Mouse (Mus musculus) Patski (cell line): ENCODE results near the gene Sdr39u1. TPM values are rescaled to one million over a fixed set of nuclear protein-coding genes. Genes with fewer than 3 reads are reported as not detected.

Experiments used
- ATAC-seq: fragments of 100-300 bp; one replicate; pipeline ENCODE4 v1.8.0; 2021
- CTCF ChIA-PET: fragments of 350-600 bp; sonication (Branson Sonifier 250); formaldehyde crosslinking; loops from one replicate; lab custom pipeline; 2022; ENCODE audit warnings: inconsistent platforms; lab: Charles Lee
- POLR2A ChIA-PET: fragments of 350-600 bp; sonication (Branson Sonifier 250); formaldehyde crosslinking; loops from one replicate; lab custom pipeline; 2022; ENCODE audit warnings: antibody characterized with exemption, inconsistent platforms; lab: Charles Lee
- DNase-seq: peaks from one replicate; pipeline ENCODE4 v3.0.0-alpha.2; 2011; ENCODE audit warnings: low read depth, low spot score
- H3K27me3 ChIP-seq: fragments of 371-371 bp; one replicate; pipeline ENCODE4 v1.5.1; 2021
- CTCF ChIP-seq: fragments of 100-300 bp; IDR thresholded peaks from one replicate; pipeline ENCODE4 v1.5.1; 2021
- in situ Hi-C: fragments of 300-500 bp; cut with MboI; formaldehyde crosslinking; loops from 3 replicates; pipeline ENCODE4 v1.11.1; 2018; ENCODE audit warnings: low pct_unique_long_range_greater_than_20kb, mixed read lengths
- polyA plus RNA-seq: library from polyadenylated mRNA; unstranded; gene quantifications from one replicate; pipeline ENCODE4 v1.2.3, GENCODE M21; 2021

Sdr39u1 gene
- polyA plus RNA-seq, 1 experiment from 2014 or later, result 42.4 TPM

- H3K27me3 ChIP-seq, result peaks cover 59% of the 10 kb centered on the region
- CTCF ChIA-PET, result interaction anchor here (0.7 to 2.5 kb wide), 4 partner anchors 11 to 81 kb away, joined by 3 to 14 read pairs (median 6); no protein-coding TSS in a partner anchor
- no peak for DNase-seq
- in situ Hi-C loops, result loop anchor here (5.0 kb wide), 2 partner anchors 40 to 60 kb away; partner anchors contain the start of gene Nfatc4
- TF ChIP-seq CTCF, result no peak
- no peak for ATAC-seq
- POLR2A ChIA-PET, result interaction anchor here (0.6 to 0.9 kb wide), 2 partner anchors 23 to 45 kb away, joined by 3 to 4 read pairs; partner anchors contain the start of gene Khnyn
These were observed 37.9 kb downstream of the Sdr39u1 start for GRCm38 (mm10) chr14:55862186-55862585.

GRCm38 (mm10) chr14:55857588-55857987 is 42.5 kb downstream of the Sdr39u1 start:
- H3K27me3 ChIP-seq, result peaks cover 69% of the 10 kb centered on the region
- TF ChIP-seq CTCF, result no peak
- DNase-seq (no peak), ATAC-seq (no peak)
- in situ Hi-C loops, result no loop called here
- ChIA-PET CTCF (no interaction called here), POLR2A (no interaction called here)

- TF ChIP-seq CTCF, result no peak
- peaks cover 56% of the 10 kb centered on the region for H3K27me3 ChIP-seq
- CTCF ChIA-PET, result interaction anchor here (1.2 kb wide), 1 partner anchor 9 kb away, joined by 5 read pairs; no protein-coding TSS in a partner anchor
- POLR2A ChIA-PET, result no interaction called here
- no peak for DNase-seq
- in situ Hi-C loops, result no loop called here
- no peak for ATAC-seq
These were observed 45.0 kb downstream of the Sdr39u1 start for GRCm38 (mm10) chr14:55855101-55855561.

- in situ Hi-C loops, result no loop called here
- POLR2A ChIA-PET, result no interaction called here
- CTCF ChIA-PET, result interaction anchor here (1.2 kb wide), 1 partner anchor 9 kb away, joined by 5 read pairs; no protein-coding TSS in a partner anchor
- ATAC-seq (no peak), DNase-seq (no peak)
- TF ChIP-seq CTCF, result no peak
- peaks cover 52% of the 10 kb centered on the region for H3K27me3 ChIP-seq
These were observed 45.5 kb downstream of the Sdr39u1 start for GRCm38 (mm10) chr14:55854406-55855100.

GRCm38 (mm10) chr14:55853621-55854285 is 46.3 kb downstream of the Sdr39u1 start, which contains the start of gene Nynrin:
Nynrin (plus strand) TSS chr14:55854010.
- POLR2A ChIA-PET, result no interaction called here
- peaks cover 46% of the 10 kb centered on the region for H3K27me3 ChIP-seq
- CTCF ChIA-PET, result no interaction called here
- no peak for TF ChIP-seq CTCF
- ATAC-seq (no peak), DNase-seq (no peak)
- in situ Hi-C loops, result no loop called here

GRCm38 (mm10) chr14:55852646-55853551 is 47.2 kb downstream of the Sdr39u1 start:
- TF ChIP-seq CTCF, result no peak
- in situ Hi-C loops, result no loop called here
- ATAC-seq (no peak), DNase-seq (no peak)
- peaks cover 40% of the 10 kb centered on the region for H3K27me3 ChIP-seq
- ChIA-PET POLR2A (no interaction called here), CTCF (no interaction called here)

GRCm38 (mm10) chr14:55850885-55851284 is 49.2 kb downstream of the Sdr39u1 start:
- TF ChIP-seq CTCF, result no peak
- ChIA-PET POLR2A (no interaction called here), CTCF (interaction anchor here (1.7 kb wide), 1 partner anchor 13 kb away, joined by 5 read pairs; no protein-coding TSS in a partner anchor)
- H3K27me3 ChIP-seq, result peaks cover 36% of the 10 kb centered on the region
- no peak for DNase-seq
- ATAC-seq, result no peak
- in situ Hi-C loops, result no loop called here

Other genes with a start within 250 kb of the Sdr39u1 start
- 29.7 TPM for gene Mdp1, start 239.8 kb downstream of the Sdr39u1 start, polyA plus RNA-seq
- 35.9 TPM for gene Gmpr2, start 228.4 kb downstream of the Sdr39u1 start, polyA plus RNA-seq
- 325 TPM for gene Nedd8, start 228.2 kb downstream of the Sdr39u1 start, polyA plus RNA-seq
- gene Tinf2, start 218.5 kb downstream of the Sdr39u1 start, polyA plus RNA-seq, result 19.5 TPM
- 0.12 TPM for gene Tgm1, start 186.4 kb downstream of the Sdr39u1 start, polyA plus RNA-seq
- 32.8 TPM for gene Rabggta, start 178.0 kb downstream of the Sdr39u1 start, polyA plus RNA-seq
- gene Dhrs1, start 154.6 kb downstream of the Sdr39u1 start, polyA plus RNA-seq, result 87.3 TPM
- 25.5 TPM for gene Nop9, start 154.6 kb downstream of the Sdr39u1 start, polyA plus RNA-seq
- 1.9 TPM for gene Cideb, start 141.8 kb downstream of the Sdr39u1 start, polyA plus RNA-seq
- not detected for gene Ltb4r2, start 138.9 kb downstream of the Sdr39u1 start, polyA plus RNA-seq
- gene Ltb4r1, start 134.3 kb downstream of the Sdr39u1 start, polyA plus RNA-seq, result not detected
- not detected for gene Adcy4, start 116.2 kb downstream of the Sdr39u1 start, polyA plus RNA-seq
- gene Ripk3, start 111.4 kb downstream of the Sdr39u1 start, polyA plus RNA-seq, result 0.12 TPM
- 3.9 TPM for gene Nfatc4, start 77.1 kb downstream of the Sdr39u1 start, polyA plus RNA-seq
- not detected for gene Nynrin, start 46.3 kb downstream of the Sdr39u1 start, polyA plus RNA-seq
- 0.12 TPM for gene Cbln3, start 15.9 kb downstream of the Sdr39u1 start, polyA plus RNA-seq
- gene Khnyn, start 15.3 kb downstream of the Sdr39u1 start, polyA plus RNA-seq, result 16.2 TPM
- not detected for gene Cma1, start 44.4 kb upstream of the Sdr39u1 start, polyA plus RNA-seq
- not detected for gene Cma2, start 50.7 kb upstream of the Sdr39u1 start, polyA plus RNA-seq
- gene Mcpt1, start 117.7 kb upstream of the Sdr39u1 start, polyA plus RNA-seq, result not detected
- not detected for gene Mcpt9, start 130.2 kb upstream of the Sdr39u1 start, polyA plus RNA-seq
- not detected for gene Mcpt2, start 141.7 kb upstream of the Sdr39u1 start, polyA plus RNA-seq
- not detected for gene Mcpt4, start 162.0 kb upstream of the Sdr39u1 start, polyA plus RNA-seq
- gene Mcpt8, start 185.0 kb upstream of the Sdr39u1 start, polyA plus RNA-seq, result 0.50 TPM
- not detected for gene Ctsg, start 202.3 kb upstream of the Sdr39u1 start, polyA plus RNA-seq
- 59.1 TPM for gene Gzme, start 220.3 kb upstream of the Sdr39u1 start, polyA plus RNA-seq
- 4.2 TPM for gene Gzmd, start 232.3 kb upstream of the Sdr39u1 start, polyA plus RNA-seq